Mouse (Mus musculus): ENCODE data around the gene Asna1.
A peak's percentile ranks its signal among the peaks of the same experiment; 100 is the strongest.

The Asna1 gene

DNA sequence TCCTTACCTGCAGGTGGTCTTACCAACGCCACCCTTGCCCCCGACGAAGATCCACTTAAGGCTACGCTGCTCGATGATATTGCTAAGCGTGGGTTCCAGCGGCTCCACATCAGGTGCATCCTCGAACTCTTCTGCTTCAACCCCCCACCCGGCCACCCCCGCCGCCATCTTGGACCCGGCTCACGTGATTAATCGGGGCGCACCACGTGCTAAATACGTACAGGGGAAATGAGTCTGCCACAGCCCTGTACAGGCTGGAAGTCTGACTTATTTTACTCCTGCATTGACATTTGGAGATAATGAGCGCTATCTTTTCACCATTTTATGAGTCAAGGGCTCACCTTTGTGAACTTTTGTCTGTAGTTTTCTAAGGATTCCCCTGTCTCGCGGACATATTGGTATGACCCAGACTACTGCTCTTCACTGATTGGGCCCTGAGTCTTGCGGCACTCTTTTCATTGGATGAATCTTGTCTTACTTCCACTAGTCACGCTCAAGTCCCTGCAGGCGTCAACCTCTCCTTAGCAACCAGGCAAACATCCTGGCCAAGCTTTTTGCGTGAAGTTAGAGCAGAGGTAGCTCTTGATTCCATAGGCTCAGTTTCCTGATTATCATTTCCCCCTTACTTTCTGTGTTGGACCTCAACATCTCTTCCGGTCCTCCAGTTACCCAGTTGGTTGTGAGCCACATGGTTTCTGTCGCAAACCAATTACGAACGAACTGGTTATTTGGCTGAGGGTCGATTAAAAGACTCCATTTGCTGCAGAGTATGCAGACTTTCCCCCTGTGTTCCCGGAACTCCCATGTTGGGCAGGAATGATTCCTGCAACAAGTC lies at the start of gene Asna1:
Asna1 (minus strand) TSS at position 184 of the 835 bp plus-strand sequence.
- DNase-seq: peak; percentile 88 to 92

DNA sequence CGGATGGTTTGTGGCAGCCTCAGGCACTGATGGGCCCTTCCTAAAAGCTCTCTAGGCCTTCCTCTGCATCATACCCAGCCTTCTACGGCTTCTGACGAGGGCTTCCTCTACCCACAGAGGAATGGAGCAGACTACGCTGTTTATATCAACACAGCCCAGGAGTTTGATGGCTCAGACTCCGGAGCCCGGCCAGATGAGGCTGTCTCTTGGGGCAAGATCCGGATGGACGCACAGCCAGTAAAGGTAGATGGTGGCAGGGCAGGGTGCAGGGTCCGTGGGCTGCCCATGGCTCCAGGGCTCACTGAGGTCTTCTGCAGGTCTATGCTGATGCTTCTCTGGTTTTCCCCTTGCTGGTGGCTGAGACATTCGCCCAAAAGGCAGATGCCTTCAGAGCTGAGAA lies 49.5 kb upstream of the Asna1 start:
- DNase-seq: no peak

DNA sequence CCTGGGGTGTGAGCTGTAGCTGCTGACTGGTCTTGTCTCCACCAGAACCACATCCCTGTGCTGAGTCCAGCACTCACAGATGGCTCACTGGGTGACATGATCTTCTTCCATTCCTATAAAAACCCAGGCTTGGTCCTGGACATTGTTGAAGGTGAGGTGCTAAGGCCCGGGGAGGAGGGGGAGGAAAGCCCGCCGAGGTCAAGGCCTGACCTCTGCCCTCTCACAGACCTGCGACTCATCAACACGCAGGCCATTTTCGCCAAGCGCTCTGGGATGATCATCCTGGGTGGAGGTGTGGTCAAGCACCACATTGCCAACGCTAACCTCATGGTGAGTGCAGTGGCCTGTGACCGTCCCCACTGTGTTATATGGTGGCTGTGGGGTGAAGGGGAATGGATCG lies 49.1 kb upstream of the Asna1 start:
- no peak for DNase-seq

DNA sequence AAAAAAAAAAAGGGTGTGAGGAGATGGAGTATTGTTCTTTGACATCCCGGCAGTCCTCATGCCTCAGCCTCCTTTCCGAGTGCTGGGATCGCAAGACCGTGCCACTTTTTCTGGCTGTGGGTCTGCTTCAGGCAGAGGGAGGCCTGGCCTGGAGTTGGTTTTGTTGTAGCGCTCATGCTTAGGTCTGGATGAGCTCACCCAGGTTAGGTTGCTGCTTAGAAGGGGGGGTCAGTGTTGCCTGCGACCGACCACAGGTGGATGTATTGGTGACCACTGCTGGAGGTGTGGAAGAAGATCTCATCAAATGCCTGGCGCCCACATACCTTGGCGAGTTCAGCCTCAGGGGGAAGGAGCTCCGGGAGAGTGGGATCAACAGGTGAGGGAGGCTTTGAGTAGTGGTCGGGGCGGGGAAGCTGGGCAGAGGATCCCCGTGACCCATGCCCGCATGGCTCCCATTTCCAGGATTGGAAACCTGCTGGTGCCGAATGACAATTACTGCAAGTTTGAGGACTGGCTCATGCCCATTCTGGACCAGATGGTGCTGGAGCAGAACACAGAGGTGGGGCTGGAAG lies 48.0 kb upstream of the Asna1 start:
- no peak for DNase-seq

DNA sequence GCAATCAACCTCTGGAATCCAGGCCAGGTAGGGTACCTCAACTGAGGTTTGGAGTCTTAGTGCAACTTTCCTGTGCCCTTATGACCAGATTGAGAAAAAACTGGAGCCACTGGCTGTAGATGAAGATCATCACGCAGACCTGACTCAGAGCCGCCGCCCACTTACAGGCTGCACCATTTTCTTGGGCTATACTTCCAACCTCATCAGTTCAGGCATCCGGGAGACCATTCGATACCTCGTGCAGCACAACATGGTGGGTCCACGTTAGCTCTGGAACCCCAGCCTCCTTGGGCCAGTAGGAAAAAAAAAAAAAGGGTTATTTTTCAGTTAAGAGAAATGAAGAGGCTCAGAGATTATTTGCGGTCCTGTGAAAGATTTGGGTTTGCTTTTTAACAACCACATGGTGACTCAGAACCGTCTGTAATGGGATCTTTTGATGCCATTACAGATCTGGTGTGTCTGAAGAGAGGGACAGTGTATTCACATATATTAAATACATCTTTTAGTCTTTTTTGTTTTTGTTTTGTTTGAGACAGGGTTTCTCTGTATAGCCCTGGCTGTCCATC lies 47.4 kb upstream of the Asna1 start:
- DNase-seq: peak in 1 of 2 experiments; percentile 34

DNA sequence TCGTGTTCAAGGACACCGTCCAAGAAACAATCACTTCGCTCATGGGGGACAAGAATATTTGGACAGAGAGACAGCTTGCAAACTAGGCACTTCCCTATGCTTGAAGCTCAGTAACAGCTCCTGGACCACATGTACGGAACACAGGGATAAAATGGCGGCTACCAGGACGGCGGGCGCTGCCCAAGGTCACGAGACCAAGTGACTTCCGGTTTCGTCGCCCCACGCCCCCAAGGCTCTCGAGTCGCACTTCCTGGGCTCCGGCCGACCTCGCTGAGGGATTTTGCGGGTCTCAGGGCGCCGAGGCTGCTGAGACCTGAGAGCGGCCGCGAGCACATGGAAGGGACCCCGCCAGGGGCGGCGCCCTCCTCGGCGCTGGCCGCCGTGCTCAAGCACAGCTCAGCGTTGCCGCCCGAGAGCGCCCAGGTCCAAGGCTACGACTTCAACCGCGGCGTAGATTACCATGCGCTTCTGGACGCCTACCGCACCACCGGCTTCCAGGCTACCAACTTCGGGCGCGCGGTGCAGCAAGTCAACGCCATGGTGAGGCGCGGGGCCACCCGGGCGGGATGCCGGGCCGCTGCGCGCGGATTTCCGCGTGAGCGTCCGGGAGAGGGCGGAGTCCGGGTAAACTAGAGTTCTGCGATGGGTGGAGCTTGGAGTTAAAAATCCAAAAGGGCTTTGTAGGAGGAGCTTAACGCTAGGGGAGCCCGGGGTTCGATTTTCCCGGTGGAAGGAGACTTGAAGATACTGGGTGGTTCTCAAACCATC lies 46.6 kb upstream of the Asna1 start, which contains the start of gene Dhps:
Dhps (plus strand) TSS at position 244 of the 768 bp plus-strand sequence.
- DNase-seq: peak; percentile 92 to 95

DNA sequence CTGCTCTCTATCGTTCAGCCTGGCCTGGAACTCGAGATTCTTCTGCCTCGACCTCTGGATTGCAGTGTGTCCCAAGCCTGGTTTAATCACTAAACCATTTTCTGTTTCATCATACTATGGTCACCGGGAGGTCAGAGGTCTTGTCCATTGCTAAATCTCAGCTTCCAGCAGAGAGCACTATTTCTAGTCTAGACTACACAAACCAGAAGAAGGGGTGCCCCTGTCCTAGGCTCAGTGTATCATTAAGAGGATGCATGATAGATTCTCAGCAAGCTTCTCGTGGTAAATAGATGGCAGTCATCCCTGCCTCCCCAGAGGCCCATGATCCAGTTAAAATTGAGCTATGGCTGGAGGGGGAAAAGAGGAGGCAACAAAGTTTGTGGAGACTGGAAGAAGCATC lies 46.0 kb upstream of the Asna1 start:
- peak in 1 of 2 experiments; percentile 32 for DNase-seq

DNA sequence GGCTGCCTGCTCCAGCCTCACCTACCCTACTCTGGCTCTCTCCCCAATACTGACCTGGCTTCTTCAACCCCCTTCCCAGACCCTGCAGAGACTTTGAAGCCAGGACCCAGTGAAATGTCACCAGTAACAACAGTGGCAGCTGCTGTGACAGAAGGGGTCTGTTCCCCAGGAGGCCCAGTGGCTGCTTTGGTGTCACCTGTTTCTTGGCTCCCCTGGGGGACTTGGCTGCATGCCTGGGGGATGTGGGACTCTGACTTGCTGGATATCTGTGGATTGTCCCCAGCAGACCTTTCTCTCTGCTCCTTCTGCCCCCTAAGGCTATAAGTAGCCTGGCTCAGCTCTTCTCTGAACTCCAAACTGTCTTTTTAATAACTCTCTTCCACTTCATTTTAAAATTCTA lies 42.9 kb upstream of the Asna1 start, which contains the start of gene Gm5741:
Gm5741 (minus strand) TSS at position 1 of the 400 bp plus-strand sequence.
- no peak for DNase-seq

DNA sequence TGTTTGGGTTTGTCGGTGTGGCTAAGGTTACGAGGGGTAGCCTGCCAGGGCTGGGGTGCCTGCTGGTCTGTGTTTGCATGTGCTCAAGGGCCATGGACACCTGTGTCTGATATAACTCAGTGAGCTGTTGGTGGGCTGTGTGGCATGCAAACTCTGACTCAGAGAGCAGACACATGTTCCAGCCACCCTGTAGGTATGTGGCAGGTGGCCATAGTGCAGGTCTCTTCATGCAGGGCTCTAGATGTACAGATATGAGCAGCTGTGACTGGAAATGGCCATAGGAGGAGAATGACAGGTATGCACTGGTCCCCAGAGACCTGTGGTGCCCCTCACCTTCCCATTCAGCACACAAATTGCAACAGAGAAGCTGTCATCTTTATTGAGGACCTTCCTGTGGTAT lies 42.1 kb upstream of the Asna1 start:
- no peak for DNase-seq

DNA sequence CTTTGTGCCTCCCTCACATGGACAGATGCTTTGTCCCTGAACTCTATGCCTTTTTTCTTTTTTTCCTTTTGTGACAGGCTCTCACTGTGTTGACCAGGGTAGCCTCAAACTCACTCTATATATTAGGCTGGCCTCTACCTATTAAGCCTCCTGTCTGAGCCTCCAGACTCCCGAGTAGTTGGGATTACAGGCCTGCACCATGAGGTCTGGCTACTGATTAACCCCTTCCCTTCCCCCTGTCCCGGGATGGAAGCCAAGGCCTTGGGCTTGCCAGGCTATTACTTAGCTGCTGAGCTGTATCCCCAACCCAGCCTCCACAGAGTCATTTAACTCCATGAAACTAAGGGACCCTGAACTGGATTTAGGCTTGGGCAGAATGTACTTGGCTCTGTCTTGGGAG lies 40.1 kb upstream of the Asna1 start:
- peak; percentile 66 to 75 for DNase-seq

DNA sequence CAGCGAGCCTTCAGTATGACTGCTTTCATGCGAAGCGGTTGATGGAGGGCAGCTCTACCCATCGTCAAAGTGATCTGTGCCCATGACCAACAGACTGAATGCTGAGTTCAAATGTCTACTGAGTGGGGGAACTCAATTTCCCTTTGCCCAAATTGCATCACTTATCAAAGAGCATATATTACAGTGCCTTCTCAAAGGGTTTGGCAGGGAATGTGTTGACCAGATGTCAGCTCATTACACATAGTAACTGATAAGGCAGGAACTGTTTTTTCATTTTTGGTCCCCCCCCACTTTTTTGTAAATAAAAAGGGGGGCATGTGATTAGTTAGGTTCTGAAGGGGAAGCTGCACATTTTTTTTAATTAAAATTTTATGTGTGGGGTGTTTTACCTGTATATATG lies 37.5 kb upstream of the Asna1 start:
- no peak for DNase-seq

DNA sequence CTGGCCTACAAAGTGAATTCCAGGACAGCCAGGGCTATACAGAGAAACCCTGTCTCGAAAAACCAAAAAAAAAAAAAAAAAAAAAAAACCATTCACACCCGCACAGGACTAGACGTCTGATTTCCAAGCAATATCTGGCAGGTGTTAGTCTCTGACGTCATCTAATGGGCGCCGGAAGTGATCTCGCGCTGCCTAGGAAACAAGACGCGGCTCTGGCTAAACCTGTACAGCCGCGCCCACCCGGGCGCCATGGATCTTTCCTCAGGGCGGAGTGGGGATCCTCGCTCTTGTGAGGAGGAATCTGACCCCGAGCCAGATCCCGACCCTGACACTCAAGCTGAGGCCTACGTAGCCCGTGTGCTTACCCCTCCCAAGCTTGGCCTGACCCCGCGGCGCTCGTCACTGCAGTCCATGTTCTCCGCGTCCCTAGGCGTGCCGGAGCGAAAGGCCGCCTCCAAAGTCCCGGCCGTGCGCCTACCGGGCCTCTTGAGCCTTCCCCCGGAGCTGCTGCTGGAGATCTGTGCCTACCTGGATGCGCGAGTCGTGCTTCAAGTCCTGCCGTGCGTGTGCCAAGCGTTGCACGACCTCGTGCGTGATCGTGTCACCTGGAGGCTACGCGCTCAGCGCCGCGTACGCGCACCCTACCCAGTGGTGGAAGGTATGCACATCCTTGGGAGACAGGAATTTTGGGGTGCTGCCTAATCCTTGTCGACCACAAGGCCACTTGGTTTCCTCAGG lies 35.0 kb upstream of the Asna1 start, which contains the start of gene Fbxw9:
Fbxw9 (plus strand) TSS at position 177 of the 738 bp plus-strand sequence.
- peak; percentile 93 to 94 for DNase-seq

DNA sequence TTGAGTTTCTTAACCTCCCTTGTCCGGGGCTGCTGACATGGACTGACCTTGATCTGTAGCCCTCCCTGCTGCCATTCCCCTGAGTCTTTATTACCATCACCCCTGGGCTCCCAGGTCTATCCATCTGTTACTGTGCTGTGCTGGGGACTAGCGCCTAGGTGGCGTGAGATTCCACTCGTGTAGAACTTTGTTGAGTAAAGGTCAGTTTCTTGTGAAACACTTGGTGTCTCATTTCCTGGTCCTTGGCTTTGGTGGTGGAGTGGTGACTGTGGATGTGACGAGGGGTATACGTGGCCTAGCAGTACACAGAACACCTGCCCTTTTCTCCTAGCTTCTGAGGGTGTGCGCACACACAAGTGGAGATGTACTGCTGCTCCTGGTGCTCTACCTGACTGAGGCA lies 32.3 kb upstream of the Asna1 start:
- DNase-seq: no peak

DNA sequence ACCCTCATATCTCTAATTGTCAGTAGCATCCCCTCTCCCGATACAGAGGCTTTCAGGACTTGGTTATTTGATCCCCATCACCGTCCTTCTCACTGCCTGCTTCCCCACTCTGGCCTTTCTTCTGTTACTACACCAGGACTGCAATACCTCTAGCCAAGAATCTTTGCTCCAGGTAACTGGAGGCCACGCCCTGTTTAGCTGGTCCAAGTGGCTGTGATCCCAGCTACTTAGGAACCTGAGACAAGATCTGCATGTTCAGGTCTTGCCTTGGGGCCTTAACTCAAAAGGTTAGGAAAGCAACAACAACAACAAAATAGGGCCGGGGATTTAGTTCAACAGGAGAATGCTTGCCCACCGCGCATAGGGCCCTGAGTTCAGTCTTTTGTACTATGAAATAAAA lies 18.5 kb upstream of the Asna1 start:
- no peak for DNase-seq

DNA sequence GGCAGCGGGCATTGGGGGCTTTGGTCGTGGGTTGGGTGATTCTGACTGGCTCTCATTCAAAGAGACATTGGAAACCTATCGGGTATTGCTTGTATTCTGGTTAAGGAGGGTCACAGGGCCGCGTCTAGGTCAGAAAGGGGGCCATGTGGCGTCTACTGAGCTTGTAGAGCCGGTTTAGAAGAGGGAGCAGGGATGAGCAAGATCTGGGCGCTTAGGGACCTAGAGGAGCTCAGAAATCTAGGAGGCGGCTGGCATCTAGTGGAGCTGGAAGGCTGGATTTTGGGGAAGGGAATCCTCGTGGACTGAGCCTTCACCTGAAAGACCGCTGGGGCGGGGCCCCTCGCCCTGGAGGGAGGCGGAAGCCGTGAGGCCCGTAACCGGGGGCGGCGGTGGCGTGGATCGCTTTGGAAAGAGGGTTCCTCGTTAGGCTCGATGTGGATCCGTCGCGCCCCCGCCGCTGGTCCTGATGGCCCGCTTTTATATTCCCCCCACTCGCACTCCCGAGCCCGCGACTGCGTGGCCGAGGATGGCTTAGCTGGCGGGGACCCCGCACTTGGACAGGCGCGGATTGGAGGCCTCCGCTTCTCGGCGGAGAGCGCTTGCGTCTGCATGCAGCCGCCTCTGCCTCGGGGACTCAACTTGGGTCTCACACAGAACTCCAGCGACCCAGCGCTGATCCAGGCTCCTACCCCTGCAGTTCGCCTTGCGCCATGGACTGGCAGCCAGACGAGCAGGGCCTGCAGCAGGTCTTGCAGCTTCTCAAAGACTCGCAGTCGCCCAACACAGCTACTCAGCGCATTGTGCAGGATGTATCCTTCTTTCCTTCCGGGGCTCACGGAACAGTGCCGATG lies 12.8 kb upstream of the Asna1 start:
- DNase-seq: peak; percentile 52 to 70

DNA sequence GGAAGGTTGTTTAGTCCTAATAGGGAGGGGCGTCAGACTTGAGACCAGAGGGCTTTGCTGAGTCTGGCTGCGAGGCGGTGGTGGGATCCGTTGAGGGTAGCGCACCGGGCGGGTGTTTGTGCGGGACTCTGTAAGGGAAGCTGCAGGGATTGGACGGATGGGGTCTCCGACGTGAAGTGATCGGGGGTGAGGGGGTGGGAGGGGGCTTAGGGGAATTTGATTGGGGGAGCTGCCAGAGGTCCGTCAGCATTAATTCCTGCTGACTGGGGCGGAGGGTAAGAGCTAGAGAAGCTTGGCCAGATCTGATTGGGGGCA lies 12.2 kb upstream of the Asna1 start:
- DNase-seq: no peak

DNA sequence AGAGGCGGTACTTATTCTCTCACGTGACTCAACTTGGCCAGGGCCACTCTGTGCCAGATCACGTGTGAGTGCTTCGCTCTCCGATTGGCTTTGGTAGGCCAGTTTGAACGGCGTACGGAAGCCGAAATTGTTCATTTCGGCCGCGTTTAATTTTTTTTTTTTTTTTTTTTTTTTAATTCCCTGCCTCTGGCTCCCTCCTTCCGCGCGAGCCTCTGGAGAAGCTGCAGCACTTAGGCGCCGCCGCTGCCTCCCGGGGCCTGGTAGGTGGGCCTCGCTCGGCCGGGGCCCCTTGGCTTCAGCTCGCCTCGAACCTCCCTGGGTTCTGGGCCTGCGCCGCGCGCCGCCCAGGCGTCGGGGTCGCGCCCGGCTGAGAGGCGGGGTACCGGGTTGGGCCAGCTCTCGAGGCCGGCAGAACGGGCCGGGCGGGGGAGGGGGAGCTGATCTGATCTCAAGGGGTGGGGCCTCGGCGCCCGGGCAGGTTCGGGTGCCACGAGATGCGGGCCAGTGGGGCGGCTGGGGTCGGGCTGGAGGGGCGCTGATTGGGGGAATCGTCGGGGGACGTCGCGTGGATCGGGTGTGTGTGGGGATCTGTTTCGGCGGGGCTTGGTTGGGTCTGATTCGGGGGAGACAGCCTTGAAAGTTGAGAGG lies 11.8 kb upstream of the Asna1 start, which contains the start of gene Tnpo2:
Tnpo2 (plus strand) TSS at position 198 of the 648 bp plus-strand sequence.
- peak; percentile 90 to 95 for DNase-seq

DNA sequence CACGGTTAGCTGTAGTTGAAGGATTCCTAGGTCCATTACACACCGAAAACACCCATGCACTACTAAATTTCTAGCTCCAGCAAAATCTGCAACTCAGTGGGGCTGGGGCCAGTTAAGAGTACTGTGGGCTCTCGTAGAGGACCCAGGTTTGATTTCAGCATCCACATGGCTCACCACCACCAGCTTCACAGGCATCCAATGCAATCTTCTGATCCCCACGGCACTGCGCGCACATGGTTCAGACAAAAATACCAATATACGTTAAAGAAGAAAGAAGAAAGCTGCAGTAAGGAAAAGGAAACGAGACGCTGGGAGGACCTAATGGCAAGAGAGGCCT lies 11.3 kb upstream of the Asna1 start:
- no peak for DNase-seq

DNA sequence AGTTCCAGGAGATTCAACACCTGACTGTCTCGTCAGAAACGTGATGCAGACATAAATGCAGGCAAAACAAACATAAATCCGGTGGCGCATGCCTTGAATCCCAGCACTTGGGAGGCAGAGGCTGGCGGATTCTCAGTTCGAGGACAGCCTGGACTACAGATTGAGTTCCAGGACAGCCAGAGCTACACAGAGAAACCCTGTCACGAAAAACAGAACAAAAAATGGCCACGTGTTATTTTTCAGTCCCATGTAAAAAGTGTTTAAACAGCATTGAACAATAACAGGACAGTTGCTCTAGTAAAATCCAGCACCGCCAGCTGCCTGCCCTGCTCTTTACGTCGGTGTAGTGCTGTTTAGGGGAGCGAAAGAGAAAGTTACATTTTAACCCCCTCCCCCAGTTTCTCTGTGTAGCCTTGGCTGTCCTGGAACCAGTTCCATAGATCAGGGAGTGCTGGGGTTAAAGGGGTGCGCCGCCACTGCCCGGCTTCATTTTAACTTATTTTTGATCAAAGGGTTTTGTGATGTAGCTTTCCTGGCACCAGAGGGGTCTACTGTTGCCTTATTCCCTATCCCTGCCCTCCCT lies 10.7 kb upstream of the Asna1 start:
- DNase-seq: peak; percentile 44 to 61

DNA sequence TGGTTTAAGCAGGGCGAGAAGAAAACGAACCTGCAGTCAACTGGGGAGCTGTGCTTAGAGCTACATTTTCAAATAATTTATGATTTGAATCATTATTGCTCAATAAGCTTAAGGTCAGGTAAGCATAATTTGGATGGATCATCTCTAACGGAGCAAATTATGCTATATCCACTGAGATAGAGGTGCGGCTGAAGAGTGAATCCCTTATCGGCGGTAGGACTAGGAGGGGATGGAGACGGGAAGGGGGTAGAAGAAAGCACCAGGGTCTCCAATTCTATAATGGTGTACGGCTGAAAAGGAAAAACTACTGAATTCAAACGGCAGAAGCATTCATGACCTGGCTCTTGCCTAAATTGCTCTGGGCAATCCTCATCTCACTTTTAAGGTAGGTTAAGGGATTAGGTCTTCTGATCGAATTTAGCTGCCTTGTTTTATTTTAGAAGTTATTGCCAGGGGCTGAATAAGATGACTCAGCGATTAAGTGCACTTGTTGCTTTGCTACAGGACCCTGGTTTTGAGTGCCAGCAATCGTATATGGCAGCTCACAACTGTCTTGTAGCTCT lies 10.2 kb upstream of the Asna1 start:
- DNase-seq: no peak
